ENCODE assay signal across 8 mouse cellular contexts in the genomic region with DNA sequence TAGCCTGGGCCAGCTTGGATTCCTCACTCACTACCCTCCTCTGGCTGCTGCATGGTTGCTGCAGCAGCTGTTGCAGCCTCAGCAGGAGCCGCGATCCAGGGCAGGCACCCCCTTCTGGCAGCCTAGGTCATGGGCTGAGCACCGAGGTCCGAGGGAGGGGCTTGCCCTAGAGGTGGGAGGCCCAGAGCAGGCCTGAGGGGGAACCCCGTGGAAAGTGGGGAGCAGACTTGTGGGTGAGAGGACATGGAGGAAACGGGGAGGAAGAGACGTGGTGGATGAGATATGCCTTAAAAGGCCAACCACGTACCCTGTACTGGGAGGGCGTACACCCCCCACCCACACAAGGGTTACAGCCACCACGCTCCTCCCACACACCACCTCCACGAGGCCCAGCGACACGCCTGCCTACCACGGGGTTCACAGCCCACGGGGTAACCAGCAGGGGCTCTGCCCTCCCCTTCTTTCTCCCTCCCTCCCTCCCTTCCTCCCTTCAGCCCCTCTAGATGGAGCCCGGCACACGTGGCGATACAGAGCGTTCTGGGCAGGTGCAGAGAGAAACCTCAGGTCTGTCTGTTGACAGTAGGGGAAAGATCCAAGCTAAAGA.
DNase-seq lines count a peak whose midpoint lies in the region; ATAC-seq and TF ChIP-seq lines count a peak whose summit lies in the region.

No protein-coding gene starts in this region.

- H3K4me3 ChIP-seq in ES-E14 (ENCODE audit: insufficient read depth in 1 of 2, low read depth in 1 of 2, low read length in 2 of 2, poor library complexity in 1 of 2, severe bottlenecking in 1 of 2) = peak overlapping the region; percentile 42 to 61; a peak in 3 of 4 replicates
- H3K4me3 ChIP-seq in forebrain, embryonic 15.5 days = no peak overlapping the region
- H3K4me3 ChIP-seq in limb, embryonic 12.5 days (replicated peaks) = 0 out of 2 replicates have a peak overlapping the region, but pooled peaks have one; percentile 6

- H3K9ac ChIP-seq in ES-E14 (ENCODE audit: insufficient read depth, low read depth, low read length, poor library complexity, severe bottlenecking) = peak overlapping the region; percentile 55
- H3K9ac ChIP-seq in forebrain, embryonic 15.5 days (replicated peaks) = no peak overlapping the region
- H3K9ac ChIP-seq in limb, embryonic 12.5 days (replicated peaks) = no peak overlapping the region

- H3K27ac ChIP-seq in ES-E14 (ENCODE audit: insufficient read depth, low read depth, low read length, poor library complexity, severe bottlenecking) = peak overlapping the region; percentile 61; the same call in 1 of the 2 replicates
- H3K27ac ChIP-seq in forebrain, embryonic 15.5 days (replicated peaks) = peak overlapping the region; percentile 29; the same call in 1 of the 2 replicates
- peak overlapping the region; percentile 60; the same call in 1 of the 2 replicates for H3K27ac ChIP-seq in limb, embryonic 12.5 days

- no peaks in the 10 kb centered on the region for H3K9me3 ChIP-seq in ES-E14 (ENCODE audit: control insufficient read depth, insufficient read depth, low read depth, low read length)
- H3K9me3 ChIP-seq in forebrain, embryonic 15.5 days = no peaks in the 10 kb centered on the region
- H3K9me3 ChIP-seq in limb, embryonic 12.5 days = no peaks in the 10 kb centered on the region

- in situ Hi-C loops in ES-E14 (cut with MboI; ENCODE audit: low sequenced_read_pairs in 2 of 2, unreplicated experiment in 2 of 2) = no loop called here

- no peak for DNase-seq in ES-E14 (ENCODE audit: low read depth, low spot score)
- peak; percentile 87 to 91 for DNase-seq in thymus, postnatal 36 days
- DNase-seq in right cerebral cortex, postnatal 25 days = no peak
- no peak for DNase-seq in urinary bladder, postnatal 4 days (ENCODE audit: low spot score in 2 of 2)

- H3K4me2 ChIP-seq in forebrain, embryonic 15.5 days (replicated peaks) = no peak overlapping the region; the same call in 1 of the 2 replicates
- H3K4me2 ChIP-seq in limb, embryonic 12.5 days = peak overlapping the region; percentile 37

- peak; percentile 77 for ATAC-seq in CD4-positive, CD25-positive, alpha-beta regulatory T cell, adult 4 months
- ATAC-seq in forebrain, embryonic 15.5 days (replicated peaks) = peak; percentile 44
- peak; percentile 50 for ATAC-seq in limb, embryonic 12.5 days (ENCODE audit: insufficient number of reproducible peaks, insufficient read depth, low FRiP score, low TSS enrichment, low read depth)
- ATAC-seq in monocyte, adult 5-6 weeks (replicated peaks; ENCODE audit: insufficient number of reproducible peaks, low FRiP score, low TSS enrichment, poor library complexity, severe bottlenecking) = peak; percentile 42; the same call in 1 of the 2 replicates

- H3K36me3 ChIP-seq in ES-E14 (ENCODE audit: control insufficient read depth, insufficient read depth, low read length, poor library complexity, severe bottlenecking) = no peaks in the 10 kb centered on the region; the same call in 1 of the 2 replicates
- no peaks in the 10 kb centered on the region; the same call in 1 of the 2 replicates for H3K36me3 ChIP-seq in forebrain, embryonic 15.5 days
- peaks cover 64% of the 10 kb centered on the region for H3K36me3 ChIP-seq in limb, embryonic 12.5 days

- 11% methylated on average over 19 of the region's 19 CpGs for WGBS in forebrain, embryonic 15.5 days
- WGBS in limb, embryonic 12.5 days = 13% methylated on average over 19 of the region's 19 CpGs

- H3K4me1 ChIP-seq in ES-E14 (ENCODE audit: control insufficient read depth in 2 of 2, insufficient read depth in 2 of 2, low read length in 2 of 2, poor library complexity in 1 of 2) = peaks cover 3 to 26% of the 10 kb centered on the region in 2 experiments; a peak in 3 of 4 replicates
- H3K4me1 ChIP-seq in forebrain, embryonic 15.5 days = peaks cover 27% of the 10 kb centered on the region
- H3K4me1 ChIP-seq in limb, embryonic 12.5 days (replicated peaks) = peaks cover 38% of the 10 kb centered on the region

- no peaks in the 10 kb centered on the region for H3K27me3 ChIP-seq in forebrain, embryonic 15.5 days
- H3K27me3 ChIP-seq in limb, embryonic 12.5 days = no peaks in the 10 kb centered on the region

TF ChIP-seq in ES-E14, 5 proteins besides CTCF, POLR2A, EP300 and RAD21:
- TF ChIP-seq HCFC1 (IDR thresholded peaks at IDR 0.05; ENCODE audit: borderline replicate concordance, insufficient read depth, low read length) (no peak), ZC3H11A (IDR thresholded peaks at IDR 0.05; ENCODE audit: borderline replicate concordance, low read depth, low read length) (no peak), CHD2 (IDR thresholded peaks at IDR 0.05; ENCODE audit: low read depth, low read length) (no peak), ZNF384 (IDR thresholded peaks at IDR 0.05; ENCODE audit: low read depth, low read length) (no peak), MAFK (IDR thresholded peaks at IDR 0.05; ENCODE audit: insufficient read depth, low read depth, low read length) (no peak)

Comparison
In these comparisons a context has a peak if more than half of its experiments do, and no peak if none do; other contexts are left out.
1. DNase-seq: peak in thymus, postnatal 36 days (2 of 2); none in ES-E14 (single experiment), right cerebral cortex, postnatal 25 days (single experiment) and urinary bladder, postnatal 4 days (0 of 2).
2. Peak in every context shown above with its lines, with median percentiles within 50 percentile points of each other: ATAC-seq and H3K27ac ChIP-seq.